Mouse (Mus musculus) WW6 (cell line): ENCODE measurements around the gene Zfp84.

Experiments
- DNase-seq: peaks from one replicate; pipeline ENCODE4 v3.0.0-alpha.2; 2013; ENCODE audit warnings: low read depth, low spot score

Gene Zfp84

GRCm38 (mm10) chr7:29768090-29768900, at the start of gene Zfp84:
Gene Zfp84 (plus strand): TSS chr7:29768552.
- DNase-seq = peak; percentile 79

GRCm38 (mm10) chr7:29725461-29726142, 42.8 kb upstream of the Zfp84 start:
- peak; percentile 73 for DNase-seq

GRCm38 (mm10) chr7:29726860-29727259, 41.5 kb upstream of the Zfp84 start, which contains the start of gene Catsperg2:
Gene Catsperg2 (minus strand): TSS chr7:29727032.
- DNase-seq = peak; percentile 29

- no peak for DNase-seq
Measured at GRCm38 (mm10) chr7:29728055-29728454, 40.3 kb upstream of the Zfp84 start.

GRCm38 (mm10) chr7:29742258-29742657, 26.1 kb upstream of the Zfp84 start:
- DNase-seq = no peak

- DNase-seq = no peak
Measured at GRCm38 (mm10) chr7:29760476-29760875, 7.9 kb upstream of the Zfp84 start.

GRCm38 (mm10) chr7:29764702-29765101, 3.6 kb upstream of the Zfp84 start:
- DNase-seq = peak; percentile 46

GRCm38 (mm10) chr7:29767058-29767686, 1.2 kb upstream of the Zfp84 start:
- peak; percentile 46 for DNase-seq

- DNase-seq = no peak
Measured at GRCm38 (mm10) chr7:29768980-29769379, 628 bp downstream of the Zfp84 start.

- no peak for DNase-seq
Measured at GRCm38 (mm10) chr7:29773503-29773902, 5.2 kb downstream of the Zfp84 start.

GRCm38 (mm10) chr7:29774371-29774770, 6.0 kb downstream of the Zfp84 start:
- DNase-seq = no peak

- DNase-seq = no peak
Measured at GRCm38 (mm10) chr7:29776568-29776967, 8.2 kb downstream of the Zfp84 start.

- DNase-seq = no peak
Measured at GRCm38 (mm10) chr7:29777372-29777771, 9.0 kb downstream of the Zfp84 start.

GRCm38 (mm10) chr7:29783871-29784551, 15.7 kb downstream of the Zfp84 start, which contains the start of gene Zfp30:
Gene Zfp30 (plus strand): TSS chr7:29783998.
- peak; percentile 71 for DNase-seq

GRCm38 (mm10) chr7:29785023-29785422, 16.7 kb downstream of the Zfp84 start:
- no peak for DNase-seq

GRCm38 (mm10) chr7:29785888-29786287, 17.5 kb downstream of the Zfp84 start:
- no peak for DNase-seq

GRCm38 (mm10) chr7:29792906-29793305, 24.6 kb downstream of the Zfp84 start:
- DNase-seq = no peak

GRCm38 (mm10) chr7:29807046-29807445, 38.7 kb downstream of the Zfp84 start:
- no peak for DNase-seq

- no peak for DNase-seq
Measured at GRCm38 (mm10) chr7:29812244-29812643, 43.9 kb downstream of the Zfp84 start.

- DNase-seq = no peak
Measured at GRCm38 (mm10) chr7:29814381-29814780, 46.0 kb downstream of the Zfp84 start.

- DNase-seq = no peak
Measured at GRCm38 (mm10) chr7:29815061-29815784, 46.9 kb downstream of the Zfp84 start.
